Mouse (Mus musculus): Measurements from ENCODE around the gene Gm5148. TPM values are rescaled to one million over a fixed set of nuclear protein-coding genes. Genes with fewer than 3 reads are reported as not detected.

Gm5148 gene
- total and polyA plus RNA-seq, 3 experiments = 1.0 to 147 TPM; not detected in 1

GRCm38 (mm10) chr3:37668652-37669051, 55.6 kb downstream of the Gm5148 start:
- Histone ChIP-seq H3K27me3 (ENCODE audit: control insufficient read depth in 1 of 2, insufficient read depth in 2 of 2, low read length in 2 of 2) (no peaks in the 10 kb centered on the region), H3K4me1 (ENCODE audit: control insufficient read depth in 1 of 2, insufficient read depth in 2 of 2, low read length in 2 of 2) (peaks cover 25 to 42% of the 10 kb centered on the region in 2 experiments), H3K79me2 (ENCODE audit: control insufficient read depth, insufficient read depth, low read length, poor library complexity) (peaks cover 34% of the 10 kb centered on the region), H3K27ac (ENCODE audit: control insufficient read depth, low read depth, low read length) (peak overlapping the region; percentile 94), H3K4me3 (ENCODE audit: control insufficient read depth in 1 of 2, insufficient read depth in 1 of 2, low read depth in 2 of 2, low read length in 2 of 2) (peak overlapping the region; percentile 84 to 85), H3K36me3 (ENCODE audit: control insufficient read depth in 1 of 2, insufficient read depth in 2 of 2, low read length in 2 of 2) (peaks cover 4 to 54% of the 10 kb centered on the region in 2 experiments; a peak in 3 of 4 replicates), H3K9ac (ENCODE audit: control insufficient read depth, low read depth, low read length, poor library complexity, severe bottlenecking) (peak overlapping the region; percentile 87), H3K9me3 (replicated peaks; ENCODE audit: insufficient read depth, low read length) (no peaks in the 10 kb centered on the region)
- peak; percentile 97 for DNase-seq (ENCODE audit: low read depth, low spot score)
- TF ChIP-seq CHD2 (IDR thresholded peaks at IDR 0.05; ENCODE audit: low read length) (no peak; the same call in 1 of the 2 replicates), RAD21 (IDR thresholded peaks at IDR 0.05; ENCODE audit: low read depth, low read length) (no peak), KAT2A (conservative IDR thresholded peaks at IDR 0.05; ENCODE audit: low read depth, low read length) (no peak), SIN3A (IDR thresholded peaks at IDR 0.05; ENCODE audit: low read length) (peak; percentile 66), ELF1 (IDR thresholded peaks at IDR 0.05; ENCODE audit: low read depth, low read length) (no peak), USF2 (IDR thresholded peaks at IDR 0.05; ENCODE audit: borderline replicate concordance in 1 of 2, insufficient read depth in 1 of 2, low read depth in 1 of 2, low read length in 2 of 2) (no peak), POLR2AphosphoS5 (IDR thresholded peaks at IDR 0.05; ENCODE audit: borderline replicate concordance, low read depth, low read length) (no peak; the same call in 1 of the 2 replicates), BHLHE40 (IDR thresholded peaks at IDR 0.05; ENCODE audit: borderline replicate concordance, low read depth, low read length) (no peak), USF1 (IDR thresholded peaks at IDR 0.05; ENCODE audit: low read depth, low read length) (no peak), MAX (IDR thresholded peaks at IDR 0.05; ENCODE audit: low read length) (peak; percentile 76; the same call in 1 of the 2 replicates), MAZ (IDR thresholded peaks at IDR 0.05; ENCODE audit: low read depth, low read length) (0 out of 2 replicates have a peak, but pooled peaks have one; percentile 13), CTCF (IDR thresholded peaks at IDR 0.05 in 2 of 3, conservative IDR thresholded peaks at IDR 0.05 in 1 of 3; ENCODE audit: control insufficient read depth in 1 of 3, insufficient read depth in 1 of 3, low read depth in 2 of 3, low read length in 3 of 3, poor library complexity in 1 of 3, severe bottlenecking in 1 of 3) (no peak), GATA1 (IDR thresholded peaks at IDR 0.05; ENCODE audit: low read depth, low read length) (no peak), E2F4 (IDR thresholded peaks at IDR 0.05; ENCODE audit: borderline replicate concordance, low read depth, low read length) (no peak; the same call in 1 of the 2 replicates), ZKSCAN1 (IDR thresholded peaks at IDR 0.05; ENCODE audit: low read depth, low read length) (no peak), MYC (IDR thresholded peaks at IDR 0.05; ENCODE audit: low read depth, low read length) (peak; percentile 90), MXI1 (IDR thresholded peaks at IDR 0.05; ENCODE audit: low read depth, low read length) (peak; percentile 93), CHD1 (IDR thresholded peaks at IDR 0.05; ENCODE audit: low read depth, low read length) (no peak), JUND (IDR thresholded peaks at IDR 0.05; ENCODE audit: low read depth, low read length) (no peak), UBTF (IDR thresholded peaks at IDR 0.05; ENCODE audit: borderline replicate concordance, insufficient read depth, low read depth, low read length) (no peak), NRF1 (IDR thresholded peaks at IDR 0.05; ENCODE audit: insufficient read depth, low read depth, low read length, poor library complexity, severe bottlenecking) (no peak), NELFE (IDR thresholded peaks at IDR 0.05; ENCODE audit: low read depth, low read length) (peak; percentile 82), RCOR1 (IDR thresholded peaks at IDR 0.05; ENCODE audit: low read depth, low read length) (no peak), HCFC1 (IDR thresholded peaks at IDR 0.05; ENCODE audit: low read depth, low read length) (peak; percentile 18; the same call in 1 of the 2 replicates), ETS1 (IDR thresholded peaks at IDR 0.05; ENCODE audit: low read depth, low read length) (peak; percentile 26; the same call in 1 of the 2 replicates), EP300 (IDR thresholded peaks at IDR 0.05; ENCODE audit: low read depth in 1 of 2, low read length in 2 of 2) (no peak; a peak in 1 of 4 replicates), MYB (IDR thresholded peaks at IDR 0.05; ENCODE audit: low read depth, low read length) (no peak), ZMIZ1 (IDR thresholded peaks at IDR 0.05; ENCODE audit: low read depth, low read length) (peak; percentile 93), POLR2A (IDR thresholded peaks at IDR 0.05; ENCODE audit: control insufficient read depth in 1 of 2, insufficient read depth in 1 of 2, low read depth in 1 of 2, low read length in 2 of 2, poor library complexity in 1 of 2) (peak; percentile 86 to 98), TCF12 (IDR thresholded peaks at IDR 0.05; ENCODE audit: low read depth, low read length) (peak; percentile 27; the same call in 1 of the 2 replicates), TAL1 (IDR thresholded peaks at IDR 0.05; ENCODE audit: low read length) (no peak), ZNF384 (IDR thresholded peaks at IDR 0.05; ENCODE audit: low read depth, low read length) (no peak), SMC3 (IDR thresholded peaks at IDR 0.05; ENCODE audit: low read depth, low read length) (no peak), POLR2AphosphoS2 (IDR thresholded peaks at IDR 0.05; ENCODE audit: low read length) (peak; percentile 79; the same call in 1 of the 2 replicates), TBP (IDR thresholded peaks at IDR 0.05; ENCODE audit: low read depth, low read length) (peak; percentile 98), MAFK (IDR thresholded peaks at IDR 0.05; ENCODE audit: borderline replicate concordance, low read depth, low read length) (no peak), GABPA (IDR thresholded peaks at IDR 0.05; ENCODE audit: low read depth, low read length) (no peak)

All from MEL (cell line).